Mouse (Mus musculus) heart, adult 2 months (tissue): ENCODE data around the gene Vwa3b.

Experiments used
- CTCF ChIP-seq: fragments of 200-600 bp; IDR thresholded peaks from 2 replicates; pipeline ENCODE4 v1.8.1; 2022; ENCODE audit warnings: antibody characterized with exemption, mild to moderate bottlenecking, moderate library complexity
- POLR2A ChIP-seq: fragments of 200-500 bp; IDR thresholded peaks from 2 replicates; pipeline ENCODE4 v1.6.1; 2011; ENCODE audit warnings: mild to moderate bottlenecking, low read depth, low read length, control low read depth; ENCODE audit not compliant: insufficient read depth

- peak; percentile 64 for TF ChIP-seq CTCF
- TF ChIP-seq POLR2A: no peak
Observed at GRCm38 (mm10) chr1:37194607-37195006, 168.2 kb downstream of the Vwa3b start.
